Mouse (Mus musculus) heart, postnatal 0 days (tissue): ENCODE data around the gene Meis1.

ENCODE experiments used
- CTCF ChIP-seq: IDR thresholded peaks from 2 replicates; pipeline ENCODE4 v1.5.1; 2016; ENCODE audit warnings: antibody characterized with exemption, control low read depth, low read depth
- EP300 ChIP-seq: IDR thresholded peaks from 2 replicates; pipeline ENCODE4 v1.6.1; 2016; ENCODE audit warnings: antibody characterized with exemption, low read depth

DNA sequence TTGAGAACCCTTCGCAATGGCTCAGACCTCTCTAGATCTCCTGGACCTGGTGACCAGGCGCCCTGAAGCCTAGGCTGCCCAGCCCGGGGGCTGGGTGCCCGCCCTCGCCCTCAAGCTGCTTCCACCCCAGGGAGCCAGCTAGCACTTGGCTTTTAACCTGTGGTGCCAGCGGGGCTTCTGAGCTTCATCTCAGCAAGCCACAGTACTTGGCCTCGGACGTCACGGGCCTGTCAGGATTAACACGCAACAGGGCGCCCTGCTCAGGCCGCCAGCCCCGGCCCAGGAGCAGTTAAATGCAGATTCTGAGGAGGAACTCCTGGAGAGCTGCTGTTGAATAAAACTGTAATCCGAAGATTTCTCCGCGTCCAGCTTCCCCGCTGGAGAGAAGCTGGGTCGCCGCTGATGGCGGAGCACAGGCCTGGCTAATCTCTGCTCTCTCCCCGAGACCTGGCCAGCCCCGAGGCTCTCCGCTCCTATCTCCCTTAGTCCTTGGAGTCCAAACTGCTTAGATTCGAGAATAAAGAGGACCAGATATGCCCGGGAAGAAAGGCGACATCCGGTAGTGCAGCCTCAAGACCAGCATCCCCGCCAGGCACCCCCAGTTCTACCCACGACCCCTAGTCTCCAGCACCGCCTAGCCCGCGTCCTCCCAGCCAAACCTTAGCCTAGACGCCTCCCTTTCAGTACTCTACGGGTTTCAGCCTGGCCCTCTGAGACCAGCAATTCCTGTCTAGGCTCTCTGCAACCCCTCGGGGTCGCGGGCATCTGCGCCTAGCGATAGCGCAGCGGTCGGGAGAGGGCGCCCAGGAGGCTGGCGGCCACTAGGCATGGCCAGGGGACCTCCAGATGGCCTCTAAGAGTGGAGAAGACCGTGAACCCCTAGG is 11.0 kb downstream of the Meis1 start:
- TF ChIP-seq CTCF (peak; percentile 28; the same call in 1 of the 2 replicates), EP300 (no peak)
